Mouse (Mus musculus) liver, embryonic 14.5 days (tissue): ENCODE results near the gene Pdpk1.

ENCODE experiments used
- CTCF ChIP-seq: IDR thresholded peaks from 2 replicates; pipeline ENCODE4 v1.5.1; 2016; ENCODE audit warnings: antibody characterized with exemption, low read depth, control low read depth
- EP300 ChIP-seq: IDR thresholded peaks from 2 replicates; pipeline ENCODE4 v1.6.1; 2016; ENCODE audit warnings: antibody characterized with exemption, low read depth

- TF ChIP-seq CTCF (no peak), EP300 (no peak)
Measured at GRCm38 (mm10) chr17:24139256-24139655, 11.5 kb downstream of the Pdpk1 start.
